Mouse (Mus musculus) heart, embryonic 11.5 days (tissue): ENCODE results near the gene Cmpk1. TPM values are rescaled to one million over a fixed set of nuclear protein-coding genes. Genes with fewer than 3 reads are reported as not detected.

Experiments used
- ATAC-seq: fragments of 200-750 bp; cut with Nextera tagmentation; replicated peaks from 2 replicates; pipeline ENCODE4 v1.8.0; 2017; ENCODE audit warnings: moderate library complexity; ENCODE audit not compliant: insufficient number of reproducible peaks, low FRiP score, low TSS enrichment
- H3K27ac ChIP-seq: fragments of 300-500 bp; sonication (generic); 2 replicates; pipeline ENCODE4 v1.5.1; 2014; ENCODE audit warnings: mild to moderate bottlenecking, low read depth, low read length
- H3K27me3 ChIP-seq: fragments of 300-500 bp; sonication (generic); 2 replicates; pipeline ENCODE4 v1.6.1; 2014; ENCODE audit warnings: mild to moderate bottlenecking, low read length, mixed read lengths; ENCODE audit not compliant: control insufficient read depth, insufficient read depth
- H3K36me3 ChIP-seq: fragments of 300-500 bp; sonication (generic); 2 replicates; pipeline ENCODE4 v1.6.1; 2014; ENCODE audit warnings: mild to moderate bottlenecking, low read length, moderate library complexity, mixed read lengths; ENCODE audit not compliant: control insufficient read depth, insufficient read depth
- H3K4me1 ChIP-seq: fragments of 300-500 bp; sonication (generic); 2 replicates; pipeline ENCODE4 v1.6.1; 2014; ENCODE audit warnings: low read length; ENCODE audit not compliant: control insufficient read depth, insufficient read depth
- H3K4me2 ChIP-seq: fragments of 300-500 bp; sonication (generic); 2 replicates; pipeline ENCODE4 v1.6.1; 2014; ENCODE audit warnings: mild to moderate bottlenecking, moderate library complexity
- H3K4me3 ChIP-seq: fragments of 300-500 bp; sonication (generic); 2 replicates; pipeline ENCODE4 v1.5.1; 2014; ENCODE audit warnings: low read depth, low read length
- H3K9ac ChIP-seq: fragments of 300-500 bp; sonication (generic); 2 replicates; pipeline ENCODE4 v1.6.1; 2014; ENCODE audit warnings: mild to moderate bottlenecking, low read depth, low read length, moderate library complexity
- H3K9me3 ChIP-seq: fragments of 300-500 bp; sonication (generic); replicated peaks from 2 replicates; pipeline ENCODE4 v1.6.1; 2016; ENCODE audit warnings: low read length; ENCODE audit not compliant: control insufficient read depth
- WGBS: fragments of 180-500 bp; shearing (Covaris S2); extraction: QIAGEN DNeasy Blood & Tissue Kit; methylation state at CpG from one replicate; pipeline ENCODE4 v1.1.7; 2014; ENCODE audit not compliant: insufficient replicate concordance; 5-methylcytosine and 5-hydroxymethylcytosine counted together
- polyA plus RNA-seq: library from polyadenylated mRNA; unstranded; fragments of >200 nt; fragmentation: Nextera tagmentation; extraction: Ambion mirVana; gene quantifications from 2 replicates; pipeline ENCODE4 v1.2.1, GENCODE M21; 2014

Gene Cmpk1
- 70.0 and 76.9 TPM in 2 replicates for polyA plus RNA-seq

GRCm38 (mm10) chr4:114986591-114987432 lies at the start of gene Cmpk1:
Gene Cmpk1, minus strand, starts transcription at chr4:114987241.
- H3K4me3 ChIP-seq, result peak within 1 kb of the TSS; percentile 88
- WGBS, result under 1% methylated on average over 92 of the region's 93 CpGs
- H3K9ac ChIP-seq, result peak within 1 kb of the TSS; percentile 97
- H3K27ac ChIP-seq, result peak within 1 kb of the TSS; percentile 100
- peak within 1 kb of the TSS; percentile 76 for H3K4me2 ChIP-seq
- no peaks in the 10 kb centered on the region for H3K9me3 ChIP-seq
- ATAC-seq, result peak; percentile 92
- H3K27me3 ChIP-seq, result no peaks in the 10 kb centered on the region
- no peaks in the 10 kb centered on the region for H3K36me3 ChIP-seq
- 0 out of 2 replicates have a peak, but pooled peaks cover 3% of the 10 kb centered on the region for H3K4me1 ChIP-seq

GRCm38 (mm10) chr4:115035043-115035442 lies 48.0 kb upstream of the Cmpk1 start:
- Histone ChIP-seq H3K4me3 (no peak overlapping the region), H3K4me2 (no peak overlapping the region), H3K4me1 (no peaks in the 10 kb centered on the region), H3K9me3 (no peaks in the 10 kb centered on the region), H3K36me3 (peaks cover 7% of the 10 kb centered on the region; the same call in 1 of the 2 replicates), H3K27ac (no peak overlapping the region), H3K27me3 (no peaks in the 10 kb centered on the region), H3K9ac (no peak overlapping the region)
- ATAC-seq, result no peak
- WGBS, result 82% methylated on average over 6 of the region's 6 CpGs

- H3K9ac ChIP-seq, result no peak overlapping the region
- ATAC-seq, result no peak
- WGBS, result 94% methylated on average over 3 of the region's 3 CpGs
- H3K27ac ChIP-seq, result no peak overlapping the region
- H3K4me3 ChIP-seq, result no peak overlapping the region
- no peak overlapping the region for H3K4me2 ChIP-seq
- peaks cover 11% of the 10 kb centered on the region; the same call in 1 of the 2 replicates for H3K36me3 ChIP-seq
- H3K27me3 ChIP-seq, result no peaks in the 10 kb centered on the region
- no peaks in the 10 kb centered on the region for H3K4me1 ChIP-seq
- no peaks in the 10 kb centered on the region for H3K9me3 ChIP-seq
Observed at GRCm38 (mm10) chr4:115019997-115020396, 33.0 kb upstream of the Cmpk1 start.

- Histone ChIP-seq H3K36me3 (peaks cover 14% of the 10 kb centered on the region; the same call in 1 of the 2 replicates), H3K9ac (no peak overlapping the region), H3K4me1 (no peaks in the 10 kb centered on the region), H3K4me3 (no peak overlapping the region), H3K4me2 (no peak overlapping the region), H3K27me3 (no peaks in the 10 kb centered on the region), H3K9me3 (no peaks in the 10 kb centered on the region), H3K27ac (no peak overlapping the region)
- no peak for ATAC-seq
- 93% methylated on average over 3 of the region's 3 CpGs for WGBS
Observed at GRCm38 (mm10) chr4:115014276-115014675, 27.2 kb upstream of the Cmpk1 start.

- H3K4me1 ChIP-seq, result peaks cover 5% of the 10 kb centered on the region
- no peaks in the 10 kb centered on the region for H3K36me3 ChIP-seq
- H3K27me3 ChIP-seq, result no peaks in the 10 kb centered on the region
- H3K9me3 ChIP-seq, result no peaks in the 10 kb centered on the region
- peak overlapping the region; percentile 71 for H3K4me2 ChIP-seq
- H3K27ac ChIP-seq, result peak overlapping the region; percentile 85
- H3K9ac ChIP-seq, result peak overlapping the region; percentile 82
- WGBS, result 2% methylated on average over 8 of the region's 8 CpGs
- ATAC-seq, result peak; percentile 58; the same call in 1 of the 2 replicates
- H3K4me3 ChIP-seq, result peak overlapping the region; percentile 77
Observed at GRCm38 (mm10) chr4:115000429-115000795, 13.4 kb upstream of the Cmpk1 start.

GRCm38 (mm10) chr4:114999773-115000428 lies 12.9 kb upstream of the Cmpk1 start, which contains the start of gene Stil:
Gene Stil, plus strand, starts transcription at chr4:115000159.
- no peaks in the 10 kb centered on the region for H3K36me3 ChIP-seq

GRCm38 (mm10) chr4:114999445-114999772 lies 12.4 kb upstream of the Cmpk1 start:
- Histone ChIP-seq H3K9me3 (no peaks in the 10 kb centered on the region), H3K9ac (peak overlapping the region; percentile 81), H3K4me1 (peaks cover 5% of the 10 kb centered on the region), H3K4me2 (peak overlapping the region; percentile 73), H3K27ac (peak overlapping the region; percentile 94), H3K36me3 (no peaks in the 10 kb centered on the region), H3K4me3 (peak overlapping the region; percentile 77), H3K27me3 (no peaks in the 10 kb centered on the region)
- WGBS, result 8% methylated on average over 9 of the region's 9 CpGs
- peak; percentile 12 for ATAC-seq

More at GRCm38 (mm10) chr4:114999773-115000428, 12.9 kb upstream of the Cmpk1 start, which contains the start of gene Stil:
- no peaks in the 10 kb centered on the region for H3K9me3 ChIP-seq
- under 1% methylated on average over 52 of the region's 52 CpGs for WGBS
- H3K4me3 ChIP-seq, result peak within 1 kb of the TSS; percentile 77
- H3K9ac ChIP-seq, result peak within 1 kb of the TSS; percentile 82
- H3K27ac ChIP-seq, result peak within 1 kb of the TSS; percentile 94
- H3K4me2 ChIP-seq, result peak within 1 kb of the TSS; percentile 73
- peak; percentile 100 for ATAC-seq
- peaks cover 5% of the 10 kb centered on the region for H3K4me1 ChIP-seq
- no peaks in the 10 kb centered on the region for H3K27me3 ChIP-seq

GRCm38 (mm10) chr4:114997051-114997450 lies 10.0 kb upstream of the Cmpk1 start:
- ATAC-seq, result no peak
- peaks cover 5% of the 10 kb centered on the region for H3K4me1 ChIP-seq
- no peak overlapping the region for H3K4me2 ChIP-seq
- 0 out of 2 replicates have a peak, but pooled peaks cover 2% of the 10 kb centered on the region for H3K27me3 ChIP-seq
- no peak overlapping the region for H3K9ac ChIP-seq
- H3K36me3 ChIP-seq, result no peaks in the 10 kb centered on the region
- WGBS, result 43% methylated on average over 3 of the region's 3 CpGs
- H3K4me3 ChIP-seq, result no peak overlapping the region
- no peak overlapping the region for H3K27ac ChIP-seq
- no peaks in the 10 kb centered on the region for H3K9me3 ChIP-seq
